Mouse (Mus musculus): ENCODE results near the gene Phkb. TPM values are rescaled to one million over a fixed set of nuclear protein-coding genes. Genes with fewer than 3 reads are reported as not detected.

Gene Phkb
- 71.3 and 73.6 TPM in 2 replicates for polyA plus RNA-seq (2015; fragmentation: Nextera tagmentation; extraction: Ambion mirVana)

GRCm38 (mm10) chr8:85840657-85841488, at the start of gene Phkb, which contains the start of gene Itfg1:
Gene Phkb (plus strand): TSS chr8:85840959.
Gene Itfg1 (minus strand): TSS chr8:85840921.

Other genes starting within 250 kb of the Phkb start
- 1.4 and 1.5 TPM in 2 replicates for gene Neto2, start 140.0 kb upstream of the Phkb start, polyA plus RNA-seq (2015; fragmentation: Nextera tagmentation; extraction: Ambion mirVana)
- gene Itfg1, start within 50 bp of the Phkb start, polyA plus RNA-seq (2015; fragmentation: Nextera tagmentation; extraction: Ambion mirVana) = 39.4 and 41.7 TPM in 2 replicates

All from skeletal muscle tissue, postnatal 0 days (tissue).